Mouse (Mus musculus): ENCODE data around the gene Tshz2. TPM values are rescaled to one million over a fixed set of nuclear protein-coding genes. Genes with fewer than 3 reads are reported as not detected.

Gene Tshz2
- total RNA-seq, 1 experiment from 2014 or later = not detected

- ATAC-seq (replicated peaks in 1 of 2; ENCODE audit: insufficient read depth in 1 of 2, low FRiP score in 2 of 2, low TSS enrichment in 1 of 2, low read depth in 1 of 2, poor library complexity in 2 of 2, severe bottlenecking in 2 of 2) = no peak
Observed at GRCm38 (mm10) chr2:170048831-170049230, 416.0 kb downstream of the Tshz2 start.

GRCm38 (mm10) chr2:170050651-170051050 lies 417.8 kb downstream of the Tshz2 start:
- ATAC-seq (replicated peaks in 1 of 2; ENCODE audit: insufficient read depth in 1 of 2, low FRiP score in 2 of 2, low TSS enrichment in 1 of 2, low read depth in 1 of 2, poor library complexity in 2 of 2, severe bottlenecking in 2 of 2) = no peak

GRCm38 (mm10) chr2:170051441-170051840 lies 418.6 kb downstream of the Tshz2 start:
- no peak for ATAC-seq (replicated peaks in 1 of 2; ENCODE audit: insufficient read depth in 1 of 2, low FRiP score in 2 of 2, low TSS enrichment in 1 of 2, low read depth in 1 of 2, poor library complexity in 2 of 2, severe bottlenecking in 2 of 2)

DNA sequence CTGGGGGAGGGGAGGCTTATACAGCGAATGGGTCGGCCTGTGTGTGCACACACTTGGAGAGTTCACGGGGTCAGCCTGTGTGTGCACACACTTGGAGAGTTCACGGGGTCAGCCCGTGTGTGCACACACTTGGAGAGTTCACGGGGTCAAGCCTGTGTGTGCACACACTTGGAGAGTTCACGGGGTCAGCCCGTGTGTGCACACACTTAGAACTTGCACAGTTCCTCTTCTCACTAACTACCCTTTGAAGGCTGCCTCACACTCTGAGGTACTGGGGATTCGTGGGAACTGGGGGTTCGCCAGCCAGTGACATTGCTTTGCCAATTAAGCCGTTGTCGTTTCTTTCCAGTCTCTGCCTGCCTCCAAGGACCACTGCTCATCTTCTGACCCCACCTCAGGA lies 422.1 kb downstream of the Tshz2 start:
- ATAC-seq (replicated peaks in 1 of 2; ENCODE audit: insufficient read depth in 1 of 2, low FRiP score in 2 of 2, low TSS enrichment in 1 of 2, low read depth in 1 of 2, poor library complexity in 2 of 2, severe bottlenecking in 2 of 2) = no peak

DNA sequence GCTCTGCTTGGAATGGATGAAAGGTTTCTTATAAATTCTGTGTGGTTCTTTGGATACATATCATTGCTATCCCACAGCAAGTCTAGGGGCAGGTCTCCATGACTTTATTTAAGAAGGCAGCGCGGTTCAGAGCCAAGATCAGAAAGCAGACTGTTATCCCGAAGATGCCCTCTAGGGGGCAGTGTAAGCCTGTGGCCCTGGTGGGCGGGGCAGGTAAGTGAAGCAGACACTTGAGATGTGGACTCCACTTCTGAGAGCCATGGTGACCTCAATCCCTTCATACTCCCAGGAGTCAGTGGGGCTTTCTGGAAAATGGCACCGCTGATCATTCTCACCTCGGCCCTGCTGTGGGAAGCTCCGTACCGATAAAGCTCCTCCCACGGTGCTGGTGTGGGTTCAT lies 422.6 kb downstream of the Tshz2 start:
- peak; percentile 73 to 83 for ATAC-seq (replicated peaks in 1 of 2; ENCODE audit: insufficient read depth in 1 of 2, low FRiP score in 2 of 2, low TSS enrichment in 1 of 2, low read depth in 1 of 2, poor library complexity in 2 of 2, severe bottlenecking in 2 of 2)

DNA sequence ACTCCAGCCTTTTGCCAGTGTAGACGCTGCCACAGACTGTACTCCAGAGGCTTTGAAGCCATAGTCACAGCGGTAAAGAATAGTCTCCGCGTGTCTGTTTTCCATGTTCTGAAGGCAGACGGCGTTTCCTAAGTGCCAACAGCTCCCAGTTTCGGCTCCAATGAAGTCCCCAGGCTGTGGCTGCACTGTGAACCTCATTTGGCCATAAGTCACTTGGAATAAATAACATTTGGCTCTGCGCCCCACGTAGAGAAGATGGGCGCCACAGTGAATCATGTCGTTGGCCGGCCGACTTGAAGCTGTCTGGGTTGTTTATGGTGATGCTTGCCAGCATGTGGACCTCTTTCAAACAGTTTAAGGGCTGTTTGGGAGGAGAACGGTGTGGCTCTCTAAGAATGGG lies 426.0 kb downstream of the Tshz2 start:
- ATAC-seq (replicated peaks in 1 of 2; ENCODE audit: insufficient read depth in 1 of 2, low FRiP score in 2 of 2, low TSS enrichment in 1 of 2, low read depth in 1 of 2, poor library complexity in 2 of 2, severe bottlenecking in 2 of 2) = no peak

DNA sequence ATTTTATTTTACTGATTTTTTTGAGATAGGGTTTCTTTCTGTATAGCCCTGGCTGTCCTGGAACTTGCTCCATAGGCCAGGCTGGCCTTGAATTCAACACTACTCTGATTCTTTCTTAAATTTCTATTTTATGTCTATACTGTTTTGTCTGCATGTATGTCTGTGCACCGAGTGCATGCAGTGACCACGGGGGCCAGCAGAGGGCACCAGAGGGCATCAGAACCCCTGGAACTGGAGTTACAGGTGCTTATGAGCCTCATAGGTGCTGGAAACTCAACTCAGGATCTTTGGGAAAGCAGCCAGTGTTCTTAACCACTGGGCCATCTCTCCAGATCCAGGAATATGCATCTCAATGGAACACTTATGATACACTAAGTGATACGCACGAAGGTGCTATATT lies 427.3 kb downstream of the Tshz2 start:
- no peak for ATAC-seq (replicated peaks in 1 of 2; ENCODE audit: insufficient read depth in 1 of 2, low FRiP score in 2 of 2, low TSS enrichment in 1 of 2, low read depth in 1 of 2, poor library complexity in 2 of 2, severe bottlenecking in 2 of 2)

DNA sequence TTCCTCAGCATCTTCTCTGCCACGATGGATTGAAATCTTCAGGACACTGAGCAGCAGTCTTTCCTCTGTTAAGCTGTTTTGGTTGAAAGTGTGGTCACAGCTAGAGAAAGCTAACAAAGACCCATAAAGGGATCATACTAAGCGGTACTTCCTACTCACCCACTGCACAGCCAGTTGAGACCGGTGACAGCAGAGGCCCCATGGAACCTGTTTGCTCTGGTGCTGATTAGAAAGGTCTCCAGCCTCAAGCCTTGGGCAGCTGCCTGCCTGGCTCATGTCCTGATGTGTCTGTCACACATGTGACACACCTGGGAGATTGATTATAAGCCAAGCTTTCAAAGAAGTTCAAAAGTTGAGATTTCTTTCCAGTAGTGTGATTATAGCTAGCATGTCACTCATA lies 429.6 kb downstream of the Tshz2 start:
- no peak for ATAC-seq (replicated peaks in 1 of 2; ENCODE audit: insufficient read depth in 1 of 2, low FRiP score in 2 of 2, low TSS enrichment in 1 of 2, low read depth in 1 of 2, poor library complexity in 2 of 2, severe bottlenecking in 2 of 2)

GRCm38 (mm10) chr2:170069976-170070375 lies 437.2 kb downstream of the Tshz2 start:
- no peak for ATAC-seq (replicated peaks in 1 of 2; ENCODE audit: insufficient read depth in 1 of 2, low FRiP score in 2 of 2, low TSS enrichment in 1 of 2, low read depth in 1 of 2, poor library complexity in 2 of 2, severe bottlenecking in 2 of 2)

- peak in 1 of 2 experiments; percentile 69; a peak in 2 of 4 replicates for ATAC-seq (replicated peaks in 1 of 2; ENCODE audit: insufficient read depth in 1 of 2, low FRiP score in 2 of 2, low TSS enrichment in 1 of 2, low read depth in 1 of 2, poor library complexity in 2 of 2, severe bottlenecking in 2 of 2)
Observed at GRCm38 (mm10) chr2:170070641-170071241, 437.9 kb downstream of the Tshz2 start.

DNA sequence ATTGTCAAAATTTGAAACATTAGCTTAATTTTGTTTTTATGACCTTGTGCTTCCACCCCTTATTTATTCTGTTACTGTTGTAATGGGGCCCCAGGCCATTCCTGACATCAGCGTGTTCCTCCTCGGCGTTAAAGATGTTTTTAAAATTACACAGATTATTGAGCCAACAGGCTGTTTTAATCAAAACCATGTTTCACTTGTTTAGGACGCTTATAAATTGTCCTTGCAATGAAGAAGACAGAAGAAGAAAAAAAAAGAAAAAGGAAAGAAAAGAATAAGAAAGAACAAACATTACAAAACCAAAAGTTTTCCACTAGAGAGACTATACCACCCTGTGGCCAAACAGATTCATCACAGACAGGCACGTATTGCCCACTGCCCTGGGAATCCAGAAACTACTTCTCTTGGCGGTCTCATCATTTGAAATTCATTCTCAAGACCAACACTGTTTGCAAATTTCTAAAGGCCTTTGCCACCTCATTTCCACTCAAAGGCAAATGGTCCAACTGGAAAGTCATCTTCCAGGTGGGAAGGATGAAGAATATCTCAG lies 444.2 kb downstream of the Tshz2 start:
- no peak for ATAC-seq (replicated peaks in 1 of 2; ENCODE audit: insufficient read depth in 1 of 2, low FRiP score in 2 of 2, low TSS enrichment in 1 of 2, low read depth in 1 of 2, poor library complexity in 2 of 2, severe bottlenecking in 2 of 2)

- ATAC-seq (replicated peaks in 1 of 2; ENCODE audit: insufficient read depth in 1 of 2, low FRiP score in 2 of 2, low TSS enrichment in 1 of 2, low read depth in 1 of 2, poor library complexity in 2 of 2, severe bottlenecking in 2 of 2) = no peak
Observed at GRCm38 (mm10) chr2:170078041-170078440, 445.2 kb downstream of the Tshz2 start.

DNA sequence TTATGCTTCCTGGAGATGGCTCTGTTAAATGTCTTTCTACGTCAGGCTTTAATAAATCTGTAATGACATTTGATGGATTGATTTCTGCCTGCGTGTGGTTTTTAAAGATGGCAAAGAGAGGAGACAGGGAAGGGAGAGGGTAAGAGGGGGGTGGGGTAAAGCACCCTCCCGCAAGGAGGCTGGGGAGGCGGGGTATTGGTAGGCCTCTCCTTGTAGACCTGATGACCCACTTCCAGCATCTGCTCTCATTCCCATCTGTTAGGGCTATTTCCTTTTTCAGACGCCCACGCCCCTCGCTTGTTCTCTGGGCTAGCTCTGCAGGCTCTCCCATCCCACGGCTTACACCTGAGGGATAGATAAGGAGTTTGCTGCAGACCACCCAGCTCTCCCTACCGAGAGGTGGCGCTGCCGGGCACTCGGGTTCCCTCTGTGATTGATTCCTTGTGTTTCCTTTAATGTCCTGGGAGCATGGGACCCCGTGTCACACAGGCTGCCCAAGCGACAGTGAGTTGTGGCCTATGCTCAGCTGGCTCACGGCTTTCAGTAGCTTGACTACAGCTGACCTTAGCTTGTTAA lies 445.7 kb downstream of the Tshz2 start:
- ATAC-seq (replicated peaks in 1 of 2; ENCODE audit: insufficient read depth in 1 of 2, low FRiP score in 2 of 2, low TSS enrichment in 1 of 2, low read depth in 1 of 2, poor library complexity in 2 of 2, severe bottlenecking in 2 of 2) = no peak

- ATAC-seq (replicated peaks in 1 of 2; ENCODE audit: insufficient read depth in 1 of 2, low FRiP score in 2 of 2, low TSS enrichment in 1 of 2, low read depth in 1 of 2, poor library complexity in 2 of 2, severe bottlenecking in 2 of 2) = no peak
Observed at GRCm38 (mm10) chr2:170091563-170092443, 459.0 kb downstream of the Tshz2 start.

DNA sequence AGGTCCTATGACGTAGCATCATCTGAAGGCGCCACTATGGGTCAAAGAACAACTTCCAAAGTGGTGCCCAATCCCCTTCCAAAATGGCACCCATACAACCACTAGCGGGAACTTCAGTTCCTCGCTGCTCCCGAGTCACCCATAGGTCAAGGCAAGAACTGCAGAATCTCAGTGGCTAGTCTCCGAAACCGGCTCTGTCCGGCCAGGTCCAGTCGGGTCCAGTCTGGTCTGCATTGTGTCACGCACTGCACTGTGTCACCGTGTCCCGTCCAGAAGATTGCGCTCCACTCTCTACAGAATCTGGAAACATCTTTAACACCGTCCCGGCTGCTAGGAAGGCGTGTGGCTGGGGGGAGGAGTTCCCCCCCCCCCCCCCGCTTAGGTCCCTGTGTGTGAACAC lies 461.4 kb downstream of the Tshz2 start:
- no peak for ATAC-seq (replicated peaks in 1 of 2; ENCODE audit: insufficient read depth in 1 of 2, low FRiP score in 2 of 2, low TSS enrichment in 1 of 2, low read depth in 1 of 2, poor library complexity in 2 of 2, severe bottlenecking in 2 of 2)

GRCm38 (mm10) chr2:170094871-170095270 lies 462.1 kb downstream of the Tshz2 start:
- ATAC-seq (replicated peaks in 1 of 2; ENCODE audit: insufficient read depth in 1 of 2, low FRiP score in 2 of 2, low TSS enrichment in 1 of 2, low read depth in 1 of 2, poor library complexity in 2 of 2, severe bottlenecking in 2 of 2) = no peak

- peak; percentile 82 to 83 for ATAC-seq (replicated peaks in 1 of 2; ENCODE audit: insufficient read depth in 1 of 2, low FRiP score in 2 of 2, low TSS enrichment in 1 of 2, low read depth in 1 of 2, poor library complexity in 2 of 2, severe bottlenecking in 2 of 2)
Observed at GRCm38 (mm10) chr2:170101132-170101531, 468.3 kb downstream of the Tshz2 start.

DNA sequence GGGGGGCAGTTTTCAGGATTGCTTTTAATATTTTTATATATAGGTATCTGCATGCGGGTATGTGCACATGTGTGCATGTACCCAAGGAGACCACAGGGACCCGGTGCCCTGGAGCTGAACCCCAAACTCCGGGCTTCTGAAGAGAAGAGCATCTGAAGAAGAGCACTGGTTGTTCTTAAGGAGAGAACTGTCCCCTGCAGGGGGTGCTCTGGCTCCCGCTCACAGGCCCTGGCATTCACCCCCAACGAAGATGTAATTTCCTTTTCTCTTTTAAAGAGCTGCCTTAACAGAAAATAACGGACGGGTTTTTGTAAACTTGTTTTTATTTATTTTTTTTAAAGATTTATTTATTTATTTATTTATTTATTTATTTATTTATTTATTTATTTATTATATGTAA lies 469.1 kb downstream of the Tshz2 start:
- ATAC-seq (replicated peaks in 1 of 2; ENCODE audit: insufficient read depth in 1 of 2, low FRiP score in 2 of 2, low TSS enrichment in 1 of 2, low read depth in 1 of 2, poor library complexity in 2 of 2, severe bottlenecking in 2 of 2) = no peak

Data from hematopoietic stem cell, adult 5-6 weeks (primary cell).